Mouse (Mus musculus) hindbrain, embryonic 14.5 days (tissue): ENCODE data around the gene Riok2. TPM values are rescaled to one million over a fixed set of nuclear protein-coding genes. Genes with fewer than 3 reads are reported as not detected.

Experiments
- ATAC-seq: fragments of 200-750 bp; cut with Nextera tagmentation; 2 replicates; pipeline ENCODE4 v1.8.0; 2017; ENCODE audit warnings: moderate number of reproducible peaks, mild to moderate bottlenecking, moderate TSS enrichment, moderate library complexity; ENCODE audit not compliant: low FRiP score
- DNase-seq: peaks from one replicate; pipeline ENCODE4 v3.0.0-alpha.2; 2015; ENCODE audit warnings: low spot score
- H3K27ac ChIP-seq: fragments of 300-500 bp; sonication (generic); 2 replicates; pipeline ENCODE4 v1.5.1; 2014; ENCODE audit warnings: mild to moderate bottlenecking, moderate library complexity
- H3K27me3 ChIP-seq: fragments of 300-500 bp; sonication (generic); 2 replicates; pipeline ENCODE4 v1.6.1; 2014; ENCODE audit warnings: mild to moderate bottlenecking, low read length, mixed read lengths; ENCODE audit not compliant: control insufficient read depth, insufficient read depth
- H3K36me3 ChIP-seq: fragments of 300-500 bp; sonication (generic); replicated peaks from 2 replicates; pipeline ENCODE4 v1.6.1; 2014; ENCODE audit not compliant: control insufficient read depth, insufficient read depth
- H3K4me1 ChIP-seq: fragments of 300-500 bp; sonication (generic); replicated peaks from 2 replicates; pipeline ENCODE4 v1.6.1; 2014; ENCODE audit warnings: antibody characterized with exemption, low read length, mixed read lengths; ENCODE audit not compliant: control insufficient read depth, insufficient read depth
- H3K4me2 ChIP-seq: fragments of 300-500 bp; sonication (generic); replicated peaks from 2 replicates; pipeline ENCODE4 v1.6.1; 2014; ENCODE audit warnings: mild to moderate bottlenecking, moderate library complexity
- H3K4me3 ChIP-seq: fragments of 300-500 bp; sonication (generic); replicated peaks from 2 replicates; pipeline ENCODE4 v1.5.1; 2014; ENCODE audit warnings: mild to moderate bottlenecking, low read length
- H3K9ac ChIP-seq: fragments of 300-500 bp; sonication (generic); 2 replicates; pipeline ENCODE4 v1.6.1; 2014
- H3K9me3 ChIP-seq: fragments of 300-500 bp; sonication (generic); 2 replicates; pipeline ENCODE4 v1.6.1; 2016; ENCODE audit warnings: low read length; ENCODE audit not compliant: control insufficient read depth
- WGBS: fragments of 180-500 bp; shearing (Covaris S2); extraction: QIAGEN DNeasy Blood & Tissue Kit; methylation state at CpG from one replicate; pipeline ENCODE4 v1.1.7; 2014; 5-methylcytosine and 5-hydroxymethylcytosine counted together
- polyA plus RNA-seq: library from polyadenylated mRNA; unstranded; fragments of >200 nt; fragmentation: Nextera tagmentation; extraction: Ambion mirVana; gene quantifications from 2 replicates; pipeline ENCODE4 v1.2.1, GENCODE M21; 2014

Gene Riok2
- polyA plus RNA-seq, 1 experiment from 2014 or later = 27.2 TPM

DNA sequence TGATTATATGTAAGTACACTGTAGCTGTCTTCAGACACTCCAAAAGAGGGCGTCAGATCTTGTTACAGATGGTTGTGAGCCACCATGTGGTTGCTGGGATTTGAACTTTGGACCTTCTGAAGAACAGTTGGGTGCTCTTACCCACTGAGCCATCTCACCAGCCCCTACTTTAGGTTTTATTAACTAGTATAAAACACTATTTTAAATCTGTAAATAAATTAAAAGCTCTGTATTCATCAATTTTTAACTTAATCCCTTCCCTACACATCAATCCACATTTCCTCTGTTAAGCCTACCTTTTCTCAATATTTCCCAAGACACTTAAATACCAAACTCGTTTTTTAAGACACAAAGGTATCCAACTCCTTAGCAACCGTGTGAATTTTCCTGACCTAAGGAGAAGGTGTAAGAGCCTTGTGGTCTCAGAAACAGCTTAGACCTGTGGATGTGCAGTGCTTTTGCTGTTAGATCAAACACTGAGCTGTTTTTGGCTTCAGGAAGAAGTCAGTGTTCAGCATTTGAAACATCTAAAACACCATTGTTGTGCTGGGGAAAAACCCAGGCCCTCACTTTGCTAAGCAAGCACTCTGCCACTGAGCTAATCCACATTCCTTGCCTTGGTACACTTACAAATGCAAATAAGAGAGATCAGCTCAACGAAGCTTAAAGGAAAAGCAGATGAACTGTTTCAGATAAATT, 50.6 kb downstream of the Riok2 start:
- Histone ChIP-seq H3K9ac (no peak overlapping the region), H3K36me3 (no peaks in the 10 kb centered on the region), H3K9me3 (no peaks in the 10 kb centered on the region), H3K4me3 (no peak overlapping the region), H3K27me3 (no peaks in the 10 kb centered on the region), H3K27ac (no peak overlapping the region), H3K4me2 (no peak overlapping the region), H3K4me1 (no peaks in the 10 kb centered on the region)
- DNase-seq (no peak), ATAC-seq (no peak)
- WGBS = 27% methylated on average over 4 of the region's 4 CpGs

DNA sequence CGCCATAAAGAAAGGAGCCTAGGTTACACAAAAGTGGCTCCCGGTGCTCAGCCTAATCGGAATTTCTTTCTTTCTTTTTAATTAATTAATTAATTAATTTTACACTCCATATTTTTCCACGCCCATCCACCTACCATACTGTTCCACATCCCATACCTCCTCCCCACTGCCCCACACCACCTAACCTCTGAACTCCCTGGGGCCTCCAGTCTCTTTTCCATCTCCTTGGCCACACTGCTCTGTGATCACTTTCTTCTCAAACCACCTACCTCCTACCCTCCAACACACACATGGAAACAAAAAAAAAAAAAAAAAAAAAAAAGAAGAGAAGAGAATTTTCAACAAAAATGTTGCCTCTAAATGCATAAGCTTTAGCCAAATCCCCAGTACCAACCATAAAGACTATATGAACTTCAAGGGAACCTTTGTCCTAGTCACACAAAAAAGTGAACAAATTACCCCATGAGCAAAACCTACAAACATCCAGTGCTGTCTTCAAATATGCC, 51.3 kb downstream of the Riok2 start:
- no peak for ATAC-seq
- no peak for DNase-seq

DNA sequence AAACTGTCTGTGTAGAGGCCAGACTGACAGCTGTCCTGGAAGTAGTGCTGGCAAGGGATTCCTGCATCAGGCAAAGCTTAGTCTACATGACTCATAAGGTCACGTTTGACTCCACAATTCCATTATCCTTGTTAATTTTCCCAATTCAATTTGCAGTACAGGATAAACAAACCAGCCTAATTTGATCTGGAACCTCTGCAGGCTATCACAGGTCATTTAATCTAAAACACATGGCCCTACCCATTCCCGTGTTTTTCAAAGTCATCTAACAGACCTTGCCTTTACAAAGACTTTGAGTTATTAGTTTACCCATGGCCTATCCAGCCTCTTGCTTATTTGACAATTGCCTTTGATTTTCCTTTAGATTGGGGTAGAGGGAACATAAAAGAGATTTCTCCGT, 51.8 kb downstream of the Riok2 start:
- DNase-seq = no peak
- no peak for ATAC-seq
- no peak overlapping the region for H3K27ac ChIP-seq
- H3K4me3 ChIP-seq = no peak overlapping the region
- H3K9ac ChIP-seq = no peak overlapping the region
- H3K36me3 ChIP-seq = no peaks in the 10 kb centered on the region
- no peaks in the 10 kb centered on the region for H3K4me1 ChIP-seq
- no peaks in the 10 kb centered on the region for H3K9me3 ChIP-seq
- no peaks in the 10 kb centered on the region for H3K27me3 ChIP-seq
- H3K4me2 ChIP-seq = no peak overlapping the region
- 67% methylated on average over 3 of the region's 3 CpGs for WGBS

More for the DNA sequence above, 51.3 kb downstream of the Riok2 start:
- H3K4me2 ChIP-seq = no peak overlapping the region
- no peaks in the 10 kb centered on the region for H3K4me1 ChIP-seq
- no peaks in the 10 kb centered on the region for H3K9me3 ChIP-seq
- H3K36me3 ChIP-seq = no peaks in the 10 kb centered on the region
- 34% methylated on average over 4 of the region's 4 CpGs for WGBS
- no peak overlapping the region for H3K4me3 ChIP-seq
- H3K27ac ChIP-seq = no peak overlapping the region
- no peaks in the 10 kb centered on the region for H3K27me3 ChIP-seq
- H3K9ac ChIP-seq = no peak overlapping the region

DNA sequence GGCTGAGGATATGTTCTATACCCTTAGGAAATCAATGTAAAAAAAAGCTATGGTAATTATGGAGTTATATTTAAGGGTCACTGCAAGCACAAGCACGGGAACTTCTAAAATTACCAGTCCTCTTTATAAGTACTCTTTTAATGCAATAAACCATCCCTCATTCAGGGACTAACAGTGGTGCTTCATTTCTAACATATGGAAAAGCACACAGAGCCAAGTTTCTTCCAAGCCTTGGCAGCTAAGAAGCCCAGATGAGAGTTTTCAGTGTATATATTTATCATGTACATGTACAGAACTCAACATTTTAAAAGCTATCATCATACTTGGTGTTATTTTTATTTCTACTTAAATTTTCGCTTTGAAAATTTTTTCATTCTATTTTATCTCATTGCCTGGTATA, 54.8 kb downstream of the Riok2 start:
- ATAC-seq = no peak
- no peaks in the 10 kb centered on the region for H3K4me1 ChIP-seq
- H3K9ac ChIP-seq = no peak overlapping the region
- H3K9me3 ChIP-seq = no peaks in the 10 kb centered on the region
- H3K27me3 ChIP-seq = no peaks in the 10 kb centered on the region
- H3K36me3 ChIP-seq = no peaks in the 10 kb centered on the region
- H3K4me2 ChIP-seq = no peak overlapping the region
- no peak for DNase-seq
- WGBS = 88% methylated on average over 2 of the region's 2 CpGs
- H3K4me3 ChIP-seq = no peak overlapping the region
- no peak overlapping the region for H3K27ac ChIP-seq

DNA sequence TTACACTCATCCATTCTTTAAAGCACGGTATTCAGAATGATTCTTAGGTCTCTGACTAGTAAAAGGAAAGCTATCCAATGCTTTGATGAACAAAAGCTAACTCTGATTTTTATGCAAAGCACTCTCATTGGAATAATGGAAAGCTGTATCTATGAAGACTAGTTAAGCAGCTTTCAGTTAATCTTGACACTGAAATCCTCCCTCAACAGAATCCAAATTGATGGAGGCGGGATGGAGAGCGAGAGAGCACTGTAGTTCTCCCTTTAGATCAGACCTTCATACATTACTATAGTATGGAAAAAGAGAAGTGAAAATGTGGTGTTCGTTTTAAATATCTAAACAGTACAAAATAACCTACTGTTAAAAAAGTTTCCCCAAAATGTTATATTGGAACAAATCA, 59.6 kb downstream of the Riok2 start:
- Histone ChIP-seq H3K9me3 (no peaks in the 10 kb centered on the region), H3K27ac (no peak overlapping the region), H3K4me2 (no peak overlapping the region), H3K9ac (no peak overlapping the region), H3K4me3 (no peak overlapping the region), H3K4me1 (no peaks in the 10 kb centered on the region), H3K27me3 (no peaks in the 10 kb centered on the region), H3K36me3 (no peaks in the 10 kb centered on the region)
- 64% methylated on average over 4 of the region's 4 CpGs for WGBS
- DNase-seq (no peak), ATAC-seq (no peak)

DNA sequence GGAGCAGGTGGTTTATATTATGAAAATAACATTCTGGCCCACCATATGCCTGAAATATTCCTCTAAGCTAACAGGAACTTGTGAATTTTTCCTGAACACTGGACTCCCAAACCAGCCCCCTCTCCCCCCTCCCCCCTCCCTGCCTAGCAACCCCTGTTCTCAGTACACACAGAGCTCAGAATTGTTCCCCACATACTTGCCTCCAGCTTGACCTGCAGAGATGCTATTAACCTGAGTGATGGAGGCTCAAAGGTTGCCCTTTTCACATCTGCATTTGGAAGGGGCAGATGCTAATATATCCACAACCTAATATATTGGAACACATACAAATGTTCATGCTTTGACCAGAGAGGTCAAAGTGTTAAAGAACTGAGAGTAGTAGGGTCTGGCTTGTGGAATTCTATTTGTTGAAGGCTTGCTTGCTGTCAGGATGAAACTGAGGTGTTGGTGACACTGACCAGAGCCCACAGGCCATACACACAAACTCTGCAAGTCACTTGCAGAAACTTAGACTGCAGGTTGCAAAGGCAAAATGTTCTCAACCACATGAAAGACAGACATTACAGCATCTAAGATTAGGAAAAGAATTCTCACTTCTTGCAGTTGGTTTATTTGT, 64.6 kb downstream of the Riok2 start:
- no peak overlapping the region for H3K4me3 ChIP-seq
- H3K9ac ChIP-seq = no peak overlapping the region
- H3K9me3 ChIP-seq = no peaks in the 10 kb centered on the region
- no peaks in the 10 kb centered on the region for H3K4me1 ChIP-seq
- no peak overlapping the region for H3K27ac ChIP-seq
- H3K36me3 ChIP-seq = no peaks in the 10 kb centered on the region
- ATAC-seq (no peak), DNase-seq (no peak)
- no peaks in the 10 kb centered on the region for H3K27me3 ChIP-seq
- H3K4me2 ChIP-seq = no peak overlapping the region

DNA sequence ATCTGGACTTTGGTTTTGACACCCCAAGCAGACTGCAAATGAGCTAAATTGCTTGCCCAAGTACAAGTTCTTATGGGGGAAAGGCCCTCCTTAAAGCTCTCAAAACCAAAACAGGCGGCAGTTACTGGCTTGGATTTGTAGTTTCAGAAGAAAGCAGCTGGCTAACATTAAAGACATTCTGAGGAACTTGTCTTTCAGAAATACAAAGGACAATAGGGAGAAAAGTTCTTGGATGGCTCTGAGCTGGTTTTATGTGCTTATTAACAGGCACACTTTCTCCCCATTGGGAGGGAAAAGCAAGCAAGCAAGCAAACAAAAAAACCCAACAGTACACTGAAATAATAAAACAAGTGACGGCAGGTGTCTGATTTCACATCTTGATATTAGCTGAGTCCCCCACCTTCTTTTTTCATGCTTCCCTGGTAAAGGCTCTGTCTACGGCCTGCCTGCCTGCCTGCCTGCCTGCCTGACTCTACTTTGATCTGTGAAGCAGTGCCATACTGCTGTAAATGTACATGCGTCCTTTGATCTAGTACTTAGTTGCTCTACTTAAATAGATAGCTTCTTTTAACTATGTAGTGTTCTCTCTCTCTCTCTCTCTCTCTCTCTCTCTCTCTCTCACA, 67.9 kb downstream of the Riok2 start:
- ATAC-seq = no peak
- H3K4me1 ChIP-seq = no peaks in the 10 kb centered on the region

DNA sequence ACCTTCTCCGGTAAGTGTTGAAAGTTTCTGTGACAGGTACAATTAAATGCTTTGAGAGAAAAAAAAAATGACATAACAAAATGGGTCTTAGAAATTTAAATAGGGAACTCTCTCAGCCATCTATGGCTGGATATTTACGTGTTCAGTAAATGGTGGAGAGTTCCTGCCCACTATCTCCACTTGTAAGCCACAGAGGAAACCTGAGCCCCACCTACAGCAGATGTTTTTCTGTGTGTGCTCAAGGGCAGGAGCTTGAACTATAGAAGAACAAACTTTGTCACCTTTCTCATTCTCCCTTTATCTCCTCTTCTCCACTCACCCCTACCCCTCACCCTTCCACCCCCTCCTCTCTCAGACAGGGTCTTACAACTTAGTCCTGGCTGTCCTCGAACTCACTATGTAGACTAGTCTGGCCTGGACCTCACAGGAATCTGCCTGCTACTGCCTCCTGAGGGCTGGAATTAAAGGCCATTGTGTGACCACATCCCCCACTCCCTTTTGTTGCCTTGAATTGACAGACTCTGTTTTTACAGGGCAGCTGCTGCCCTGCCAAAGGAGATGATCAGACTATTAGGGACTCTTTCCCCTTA, 70.3 kb downstream of the Riok2 start:
- no peaks in the 10 kb centered on the region for H3K27me3 ChIP-seq
- H3K36me3 ChIP-seq = no peaks in the 10 kb centered on the region
- H3K27ac ChIP-seq = no peak overlapping the region
- no peak for ATAC-seq
- DNase-seq = no peak
- no peak overlapping the region for H3K4me2 ChIP-seq
- H3K4me1 ChIP-seq = 0 out of 2 replicates have a peak, but pooled peaks cover 2% of the 10 kb centered on the region
- no peak overlapping the region for H3K9ac ChIP-seq
- H3K9me3 ChIP-seq = no peaks in the 10 kb centered on the region
- H3K4me3 ChIP-seq = no peak overlapping the region
- WGBS = 87% methylated on average over 3 of the region's 3 CpGs

More for the DNA sequence above, 67.9 kb downstream of the Riok2 start:
- no peak overlapping the region for H3K4me2 ChIP-seq
- H3K36me3 ChIP-seq = no peaks in the 10 kb centered on the region
- WGBS = 59% methylated on average over 4 of the region's 4 CpGs
- H3K9me3 ChIP-seq = no peaks in the 10 kb centered on the region
- no peaks in the 10 kb centered on the region for H3K27me3 ChIP-seq
- H3K4me3 ChIP-seq = no peak overlapping the region
- no peak for DNase-seq
- H3K27ac ChIP-seq = no peak overlapping the region
- H3K9ac ChIP-seq = no peak overlapping the region
